Mouse (Mus musculus): ENCODE measurements around the gene Prkci. TPM values are rescaled to one million over a fixed set of nuclear protein-coding genes. Genes with fewer than 3 reads are reported as not detected.

The Prkci gene
- polyA plus RNA-seq, 1 experiment = 42.9 TPM

DNA sequence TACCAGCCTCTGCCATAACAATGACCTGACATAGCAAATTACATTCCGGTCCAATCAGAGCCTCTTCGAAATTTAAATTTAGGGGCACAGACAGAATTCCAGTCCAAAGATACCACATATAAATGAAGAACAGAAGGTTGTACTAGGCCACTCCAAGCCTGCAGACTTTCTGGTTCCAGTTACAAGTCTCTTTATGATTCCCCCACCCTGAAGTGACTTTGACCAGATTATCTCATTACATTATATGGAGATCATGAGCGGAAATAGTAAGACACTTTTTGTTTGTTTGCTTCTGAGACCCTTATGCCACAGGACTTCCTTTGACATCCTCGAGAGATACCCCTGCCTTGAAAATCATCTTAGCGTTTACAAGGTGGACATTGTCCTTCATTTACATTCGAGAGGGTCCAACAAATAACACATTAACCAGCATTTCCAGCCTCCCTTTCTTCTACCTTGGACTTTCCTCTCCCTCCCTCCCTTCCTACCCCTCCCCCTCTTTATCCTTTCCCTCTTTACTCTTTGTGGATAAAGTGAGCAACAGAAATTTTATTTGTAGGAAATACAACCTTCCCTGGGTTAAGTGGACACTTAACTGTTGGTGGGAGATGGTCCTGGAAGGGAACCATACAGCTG, 81.6 kb downstream of the Prkci start:
- H3K4me3 ChIP-seq (replicated peaks; ENCODE audit: extremely low read depth, low read depth, low read length) = no peak overlapping the region
- DNase-seq = no peak
- H3K4me1 ChIP-seq (ENCODE audit: control insufficient read depth, insufficient read depth, low read length) = peaks cover 9% of the 10 kb centered on the region
- WGBS = 93% methylated on average over 6 of the region's 6 CpGs
- TF ChIP-seq POLR2A (IDR thresholded peaks at IDR 0.05; ENCODE audit: borderline replicate concordance, extremely low read depth, low read depth, low read length) (no peak), CTCF (IDR thresholded peaks at IDR 0.05; ENCODE audit: insufficient read depth, low read length) (no peak)

DNA sequence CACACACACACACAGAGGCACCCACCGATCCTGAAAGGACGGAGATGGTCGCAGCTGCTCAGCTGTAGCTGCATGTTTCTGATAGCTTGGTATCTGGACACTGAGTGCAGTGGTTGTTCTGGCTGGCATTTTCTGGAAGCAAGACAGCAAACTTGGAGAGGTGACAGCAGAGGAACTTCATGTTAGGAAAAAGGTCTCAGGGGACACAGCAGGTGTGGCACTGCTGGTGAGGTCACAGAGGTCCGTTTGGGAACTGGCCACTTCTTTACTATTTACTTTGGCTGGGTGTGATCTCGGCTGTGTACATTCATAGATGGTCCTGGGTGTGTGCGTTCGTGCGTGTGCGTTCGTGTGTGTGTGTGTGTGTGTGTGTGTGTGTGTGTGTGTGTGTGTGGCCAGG, 83.9 kb downstream of the Prkci start:
- H3K4me1 ChIP-seq (ENCODE audit: control insufficient read depth, insufficient read depth, low read length) = peaks cover 13% of the 10 kb centered on the region
- 49% methylated on average over 10 of the region's 10 CpGs for WGBS
- DNase-seq = no peak
- TF ChIP-seq POLR2A (IDR thresholded peaks at IDR 0.05; ENCODE audit: borderline replicate concordance, extremely low read depth, low read depth, low read length) = no peak
- TF ChIP-seq CTCF (IDR thresholded peaks at IDR 0.05; ENCODE audit: insufficient read depth, low read length) = no peak
- no peak overlapping the region for H3K4me3 ChIP-seq (replicated peaks; ENCODE audit: extremely low read depth, low read depth, low read length)

DNA sequence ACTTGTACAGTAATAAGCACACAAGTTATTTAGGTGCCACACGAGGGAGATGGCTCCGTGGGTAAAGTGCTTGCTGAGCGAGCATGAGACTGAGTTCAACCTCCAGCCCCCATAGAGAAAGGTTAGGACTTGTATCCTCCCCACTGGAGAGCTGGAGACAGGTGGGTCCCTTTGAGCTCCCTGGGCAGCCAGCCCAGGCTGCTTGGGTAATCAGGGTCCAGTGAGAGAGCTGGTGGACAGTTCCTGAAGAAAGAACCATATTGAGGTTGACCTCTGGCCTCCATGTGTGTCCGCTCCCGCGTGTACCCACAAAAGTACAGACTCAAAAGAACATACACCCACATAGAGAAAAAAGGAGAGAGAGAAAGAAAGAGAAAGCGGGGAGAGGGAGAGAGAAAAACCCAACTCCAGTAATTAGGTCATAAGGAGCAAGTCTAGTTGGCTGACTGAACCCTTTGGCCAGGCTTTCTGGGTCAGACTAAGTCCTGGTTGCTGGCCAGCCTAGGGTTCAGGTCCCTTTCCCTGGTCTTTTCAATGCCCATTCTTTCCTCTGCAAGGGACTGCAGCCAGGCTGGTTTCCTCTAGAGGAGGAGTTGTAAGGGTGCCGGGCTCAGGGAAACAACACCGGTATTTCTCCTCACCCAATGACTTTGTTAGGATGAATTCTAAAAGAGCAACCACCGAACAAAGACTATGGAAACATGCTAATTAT, 85.4 kb downstream of the Prkci start:
- 70% methylated on average over 10 of the region's 10 CpGs for WGBS
- peaks cover 9% of the 10 kb centered on the region for H3K4me1 ChIP-seq (ENCODE audit: control insufficient read depth, insufficient read depth, low read length)
- no peak for DNase-seq
- TF ChIP-seq CTCF (IDR thresholded peaks at IDR 0.05; ENCODE audit: insufficient read depth, low read length) = no peak
- no peak for TF ChIP-seq POLR2A (IDR thresholded peaks at IDR 0.05; ENCODE audit: borderline replicate concordance, extremely low read depth, low read depth, low read length)
- no peak overlapping the region for H3K4me3 ChIP-seq (replicated peaks; ENCODE audit: extremely low read depth, low read depth, low read length)

DNA sequence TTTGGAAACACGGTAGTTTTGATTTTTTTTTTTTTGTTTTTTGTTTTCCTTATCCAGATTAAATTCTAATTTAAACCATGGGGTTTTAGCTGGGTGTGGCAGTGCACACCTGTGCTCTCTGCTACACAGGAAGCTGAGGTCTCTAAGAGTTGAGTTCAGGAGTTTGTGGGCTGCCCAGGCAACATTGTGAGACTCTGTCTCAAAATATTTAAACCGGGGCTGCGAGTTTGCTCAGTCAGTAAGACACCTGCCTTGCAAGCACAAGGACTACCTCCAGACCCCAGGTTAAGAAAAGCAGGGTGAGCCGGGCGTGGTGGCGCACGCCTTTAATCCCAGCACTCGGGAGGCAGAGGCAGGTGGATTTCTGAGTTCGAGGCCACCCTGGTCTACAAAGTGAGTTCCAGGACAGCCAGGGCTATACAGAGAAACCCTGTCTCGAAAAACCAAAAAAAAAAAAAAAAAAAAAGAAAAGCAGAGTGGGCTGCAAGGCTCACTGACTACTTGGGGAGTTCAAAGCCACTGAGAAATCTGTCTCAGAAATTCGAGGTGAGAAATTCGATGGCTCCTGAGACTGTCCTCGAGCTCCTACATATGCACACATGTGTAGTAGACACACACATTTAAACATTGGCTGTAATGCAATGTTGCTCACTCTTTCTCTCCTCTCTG, 87.4 kb downstream of the Prkci start:
- 83% methylated on average over 12 of the region's 13 CpGs for WGBS

DNA sequence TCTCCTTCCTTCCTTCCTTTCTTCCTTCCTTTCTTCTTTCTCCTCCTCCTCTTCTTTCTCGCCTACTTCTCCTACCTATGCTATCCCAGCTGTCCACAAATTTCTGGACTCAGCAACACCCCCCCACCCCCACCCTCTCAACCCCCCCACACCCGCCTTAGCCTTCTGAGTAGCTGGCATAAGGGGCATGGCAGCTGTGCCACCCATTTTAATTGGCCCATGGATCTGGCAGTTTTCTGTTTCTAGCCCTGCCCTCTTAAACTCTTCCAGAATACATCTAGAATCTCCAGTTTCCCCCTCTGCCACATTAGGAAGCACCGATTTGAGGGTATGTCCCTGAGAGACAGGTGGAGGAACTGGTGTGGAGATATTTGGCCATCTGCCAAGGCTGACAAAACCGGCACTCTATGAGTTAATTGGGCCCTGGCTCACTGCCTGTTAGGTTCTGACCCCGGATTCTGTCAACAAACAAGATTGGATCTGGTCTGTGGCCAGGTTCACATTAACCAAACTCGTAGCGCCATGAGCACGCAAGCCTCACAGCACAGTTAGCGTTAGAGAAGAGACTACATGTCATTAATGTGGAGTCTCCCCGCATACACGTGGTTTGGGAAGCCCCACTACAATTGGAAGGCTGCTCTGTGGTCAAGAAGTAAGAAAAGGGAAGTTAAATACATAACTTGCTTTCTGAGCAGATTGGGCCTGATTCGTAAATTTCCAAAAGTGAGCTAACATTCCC, 88.1 kb downstream of the Prkci start:
- peak; percentile 48 for DNase-seq
- Histone ChIP-seq H3K4me1 (ENCODE audit: control insufficient read depth, insufficient read depth, low read length) (peaks cover 7% of the 10 kb centered on the region), H3K4me3 (replicated peaks; ENCODE audit: extremely low read depth, low read depth, low read length) (no peak overlapping the region)
- 17% methylated on average over 12 of the region's 12 CpGs for WGBS
- no peak for TF ChIP-seq POLR2A (IDR thresholded peaks at IDR 0.05; ENCODE audit: borderline replicate concordance, extremely low read depth, low read depth, low read length)
- TF ChIP-seq CTCF (IDR thresholded peaks at IDR 0.05; ENCODE audit: insufficient read depth, low read length) = no peak

More for the DNA sequence above, 87.4 kb downstream of the Prkci start:
- Histone ChIP-seq H3K4me1 (ENCODE audit: control insufficient read depth, insufficient read depth, low read length) (peaks cover 7% of the 10 kb centered on the region), H3K4me3 (replicated peaks; ENCODE audit: extremely low read depth, low read depth, low read length) (no peak overlapping the region)
- no peak for DNase-seq
- TF ChIP-seq CTCF (IDR thresholded peaks at IDR 0.05; ENCODE audit: insufficient read depth, low read length) (no peak), POLR2A (IDR thresholded peaks at IDR 0.05; ENCODE audit: borderline replicate concordance, extremely low read depth, low read depth, low read length) (no peak)

DNA sequence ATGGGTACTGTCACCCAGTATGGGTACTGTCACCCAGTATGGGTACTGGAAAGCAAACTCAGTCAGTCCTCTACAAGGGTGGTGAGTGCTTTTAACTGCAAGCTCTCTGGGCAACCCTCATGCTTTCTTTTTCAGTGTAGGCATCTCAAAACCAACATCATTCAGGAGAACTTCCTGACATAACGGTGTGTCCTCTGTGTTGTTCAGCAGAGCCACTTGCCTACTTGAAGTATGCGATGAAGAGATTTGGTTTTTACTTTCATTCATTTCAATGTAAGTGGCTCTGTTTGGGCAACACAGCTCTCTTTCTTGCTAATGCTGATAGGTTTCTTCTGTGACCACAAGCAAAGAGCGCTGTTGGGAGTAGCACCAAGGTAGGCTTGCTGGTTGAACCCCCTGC, 89.5 kb downstream of the Prkci start:
- 70% methylated on average over 3 of the region's 3 CpGs for WGBS
- Histone ChIP-seq H3K4me1 (ENCODE audit: control insufficient read depth, insufficient read depth, low read length) (peaks cover 7% of the 10 kb centered on the region), H3K4me3 (replicated peaks; ENCODE audit: extremely low read depth, low read depth, low read length) (no peak overlapping the region)
- no peak for DNase-seq
- TF ChIP-seq CTCF (IDR thresholded peaks at IDR 0.05; ENCODE audit: insufficient read depth, low read length) = no peak
- TF ChIP-seq POLR2A (IDR thresholded peaks at IDR 0.05; ENCODE audit: borderline replicate concordance, extremely low read depth, low read depth, low read length) = no peak

DNA sequence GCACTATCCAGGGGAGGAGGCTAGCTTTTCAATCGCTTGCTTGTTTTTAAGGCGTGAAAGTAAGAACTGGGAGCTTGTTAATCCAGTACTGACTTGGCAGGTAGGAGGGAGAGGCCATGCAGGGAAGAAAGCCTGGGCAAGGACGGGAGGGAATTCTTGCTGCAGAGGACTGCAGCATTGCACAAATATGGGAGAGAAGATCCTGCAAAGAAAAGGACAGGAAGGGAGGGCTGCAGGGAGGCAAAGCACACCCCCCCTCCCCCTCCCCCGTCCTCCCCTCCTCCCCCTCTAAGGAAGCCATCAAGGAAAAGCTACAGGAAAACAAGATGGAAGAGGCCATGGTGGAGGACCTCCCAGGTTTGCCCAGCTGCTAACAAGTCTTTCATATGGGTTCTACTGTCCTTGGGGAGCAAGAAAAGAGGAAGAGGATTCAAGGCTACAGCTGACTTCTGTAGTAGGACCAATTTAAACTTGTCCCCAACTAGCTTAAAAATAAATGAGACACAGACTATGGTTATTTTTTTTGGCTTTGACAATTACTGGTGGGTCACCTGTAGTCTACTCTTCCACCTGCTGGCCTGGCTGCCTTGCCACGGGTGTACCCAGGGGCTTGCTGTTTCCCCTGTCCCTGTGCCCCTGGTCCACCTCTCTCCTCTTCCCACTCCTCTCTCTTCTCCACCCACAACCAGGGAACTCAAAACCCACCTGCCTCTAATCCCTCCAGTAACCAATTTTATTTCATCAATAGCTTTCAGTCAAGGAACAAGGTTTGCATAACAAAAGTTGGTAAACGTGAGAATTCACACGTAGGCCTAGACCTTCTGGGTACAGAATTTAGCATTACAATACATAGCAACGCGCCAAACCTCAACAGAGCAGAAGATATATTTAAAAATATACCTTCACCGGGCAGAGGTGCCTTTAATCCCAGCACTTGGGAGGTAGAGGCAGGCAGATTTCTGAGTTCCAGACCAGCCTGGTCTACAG, 93.5 kb downstream of the Prkci start:
- peaks cover 3% of the 10 kb centered on the region; the same call in 1 of the 2 replicates for H3K4me1 ChIP-seq (ENCODE audit: control insufficient read depth, insufficient read depth, low read length)
- H3K4me3 ChIP-seq (replicated peaks; ENCODE audit: extremely low read depth, low read depth, low read length) = no peak overlapping the region
- no peak for TF ChIP-seq CTCF (IDR thresholded peaks at IDR 0.05; ENCODE audit: insufficient read depth, low read length)
- no peak for TF ChIP-seq POLR2A (IDR thresholded peaks at IDR 0.05; ENCODE audit: borderline replicate concordance, extremely low read depth, low read depth, low read length)
- WGBS = 64% methylated on average over 10 of the region's 10 CpGs
- DNase-seq = no peak

DNA sequence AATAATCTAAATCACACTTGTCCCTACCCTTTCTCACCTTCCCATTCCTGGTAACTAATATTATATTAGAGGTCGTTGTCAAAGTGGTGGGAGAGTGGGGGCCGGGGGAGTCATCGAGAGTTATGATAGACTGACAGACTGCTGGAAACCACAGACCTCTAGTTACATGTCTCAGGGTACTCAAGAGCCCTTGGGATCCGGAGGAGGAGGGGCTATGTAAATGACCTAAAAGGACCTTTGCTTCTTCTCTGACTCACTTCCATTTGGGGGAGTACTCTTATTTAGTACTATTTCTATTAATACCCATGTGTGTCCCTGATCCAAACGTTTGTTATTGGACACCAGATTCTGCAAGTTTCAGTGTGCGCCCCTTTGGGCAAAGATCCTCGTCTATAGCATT, 94.4 kb downstream of the Prkci start:
- no peak for TF ChIP-seq POLR2A (IDR thresholded peaks at IDR 0.05; ENCODE audit: borderline replicate concordance, extremely low read depth, low read depth, low read length)
- no peak for TF ChIP-seq CTCF (IDR thresholded peaks at IDR 0.05; ENCODE audit: insufficient read depth, low read length)
- H3K4me3 ChIP-seq (replicated peaks; ENCODE audit: extremely low read depth, low read depth, low read length) = no peak overlapping the region
- DNase-seq = no peak
- H3K4me1 ChIP-seq (ENCODE audit: control insufficient read depth, insufficient read depth, low read length) = peaks cover 3% of the 10 kb centered on the region; the same call in 1 of the 2 replicates
- WGBS = 47% methylated on average over 7 of the region's 7 CpGs
